Mouse (Mus musculus): ENCODE measurements at regions not wholly inside any gene's neighbourhood (a gene's known extent, or its start where the extent isn't known, plus 50 kb on each side); places are given as distances from the start of the nearest gene placed in this dataset.

DNA sequence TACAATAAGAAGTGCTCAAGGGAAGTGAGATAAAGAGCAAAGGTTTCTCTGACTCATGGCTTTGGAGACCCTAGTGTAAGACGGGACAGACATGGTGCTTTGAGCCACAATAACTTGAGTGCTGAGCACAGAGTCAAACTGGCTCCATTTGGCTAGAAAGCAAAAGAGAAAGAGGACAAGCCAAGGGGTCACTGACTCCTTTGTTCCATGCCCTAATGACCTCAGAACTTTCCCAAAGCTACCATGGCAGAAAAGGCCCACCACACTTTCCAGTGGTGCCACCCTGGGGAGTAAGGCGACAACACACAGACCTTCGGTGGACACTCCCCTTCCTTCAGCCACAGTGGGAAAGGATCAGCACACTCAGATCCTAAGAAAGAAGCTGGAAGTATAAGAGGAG is 186.8 kb downstream of the Gm10260 start:
- no peak overlapping the region for H3K27ac ChIP-seq (ENCODE audit: low read length)
- peaks cover 7% of the 10 kb centered on the region; the same call in 1 of the 2 replicates for H3K4me1 ChIP-seq (ENCODE audit: control insufficient read depth, insufficient read depth, low read length)
- H3K4me3 ChIP-seq (ENCODE audit: low read depth, low read length), result no peak overlapping the region
- 83% methylated on average over 3 of the region's 3 CpGs for WGBS
- no peaks in the 10 kb centered on the region for H3K36me3 ChIP-seq (ENCODE audit: control insufficient read depth, insufficient read depth, low read length)
- no peaks in the 10 kb centered on the region for H3K27me3 ChIP-seq (ENCODE audit: control insufficient read depth, insufficient read depth, low read length)
- no peaks in the 10 kb centered on the region for H3K9me3 ChIP-seq (ENCODE audit: control insufficient read depth, low read depth, low read length)
- H3K9ac ChIP-seq (replicated peaks; ENCODE audit: low read depth, low read length), result no peak overlapping the region
- ATAC-seq (ENCODE audit: insufficient number of reproducible peaks, insufficient read depth, low FRiP score, low read depth), result no peak
- H3K4me2 ChIP-seq (replicated peaks; ENCODE audit: low read depth, low read length), result no peak overlapping the region

DNA sequence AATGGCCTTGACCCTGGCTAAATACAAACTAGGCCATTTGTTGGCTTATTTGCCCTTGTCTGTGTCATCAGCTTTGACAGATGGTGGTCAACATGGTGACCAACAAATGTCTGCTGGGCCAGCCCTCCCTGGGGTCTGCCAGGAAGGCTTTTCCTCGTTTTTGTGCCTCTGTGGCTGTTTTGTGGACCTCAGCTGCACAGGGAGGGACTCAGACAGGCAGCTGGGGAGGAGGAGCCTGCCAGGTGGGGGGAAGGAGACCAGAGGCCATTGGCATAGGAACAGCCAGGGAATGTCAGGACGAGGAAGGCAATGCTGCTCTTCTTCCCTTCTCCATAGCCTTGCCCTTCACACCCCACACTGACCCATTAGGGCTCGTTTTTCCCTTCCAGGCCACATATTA is 188.1 kb downstream of the Gm10260 start:
- Histone ChIP-seq H3K4me2 (replicated peaks; ENCODE audit: low read depth, low read length) (no peak overlapping the region), H3K4me1 (ENCODE audit: control insufficient read depth, insufficient read depth, low read length) (peaks cover 6% of the 10 kb centered on the region; the same call in 1 of the 2 replicates)

DNA sequence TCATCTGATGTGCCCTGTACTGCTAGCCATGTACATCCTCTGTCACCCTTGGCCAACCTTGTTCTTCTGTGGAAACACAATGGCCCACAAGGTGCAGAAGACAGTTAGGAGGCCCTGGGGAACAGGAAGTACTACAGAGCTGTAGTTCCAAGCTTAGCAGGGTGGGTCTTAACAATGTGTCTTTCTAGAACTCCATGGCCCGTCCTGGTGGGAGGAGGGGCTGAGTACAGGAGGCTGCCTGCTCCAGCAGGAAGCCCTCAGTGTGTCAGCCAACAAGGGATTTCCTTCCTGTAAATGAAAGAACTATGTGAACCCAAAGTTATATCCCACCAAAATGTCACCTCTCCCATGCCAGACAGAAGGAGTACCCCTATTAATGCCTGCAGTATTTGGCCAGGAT is 190.4 kb downstream of the Gm10260 start:
- Histone ChIP-seq H3K27ac (ENCODE audit: low read length) (no peak overlapping the region), H3K4me3 (ENCODE audit: low read depth, low read length) (no peak overlapping the region), H3K27me3 (ENCODE audit: control insufficient read depth, insufficient read depth, low read length) (no peaks in the 10 kb centered on the region), H3K9ac (replicated peaks; ENCODE audit: low read depth, low read length) (no peak overlapping the region), H3K9me3 (ENCODE audit: control insufficient read depth, low read depth, low read length) (no peaks in the 10 kb centered on the region), H3K4me2 (replicated peaks; ENCODE audit: low read depth, low read length) (no peak overlapping the region), H3K4me1 (ENCODE audit: control insufficient read depth, insufficient read depth, low read length) (peaks cover 4% of the 10 kb centered on the region; the same call in 1 of the 2 replicates), H3K36me3 (ENCODE audit: control insufficient read depth, insufficient read depth, low read length) (no peaks in the 10 kb centered on the region)
- 28% methylated on average over 1 of the region's 1 CpGs for WGBS
- no peak for ATAC-seq (ENCODE audit: insufficient number of reproducible peaks, insufficient read depth, low FRiP score, low read depth)

More for the DNA sequence above, 188.1 kb downstream of the Gm10260 start:
- Histone ChIP-seq H3K4me3 (ENCODE audit: low read depth, low read length) (no peak overlapping the region), H3K9ac (replicated peaks; ENCODE audit: low read depth, low read length) (no peak overlapping the region), H3K27ac (ENCODE audit: low read length) (no peak overlapping the region), H3K36me3 (ENCODE audit: control insufficient read depth, insufficient read depth, low read length) (no peaks in the 10 kb centered on the region), H3K27me3 (ENCODE audit: control insufficient read depth, insufficient read depth, low read length) (no peaks in the 10 kb centered on the region), H3K9me3 (ENCODE audit: control insufficient read depth, low read depth, low read length) (no peaks in the 10 kb centered on the region)
- no peak for ATAC-seq (ENCODE audit: insufficient number of reproducible peaks, insufficient read depth, low FRiP score, low read depth)
- 65% methylated on average over 3 of the region's 3 CpGs for WGBS

- no peak overlapping the region for H3K9ac ChIP-seq (replicated peaks; ENCODE audit: low read depth, low read length)
- 84% methylated on average over 3 of the region's 3 CpGs for WGBS
Measured at GRCm38 (mm10) chr13:97567632-97568031, 192.8 kb downstream of the Gm10260 start.

DNA sequence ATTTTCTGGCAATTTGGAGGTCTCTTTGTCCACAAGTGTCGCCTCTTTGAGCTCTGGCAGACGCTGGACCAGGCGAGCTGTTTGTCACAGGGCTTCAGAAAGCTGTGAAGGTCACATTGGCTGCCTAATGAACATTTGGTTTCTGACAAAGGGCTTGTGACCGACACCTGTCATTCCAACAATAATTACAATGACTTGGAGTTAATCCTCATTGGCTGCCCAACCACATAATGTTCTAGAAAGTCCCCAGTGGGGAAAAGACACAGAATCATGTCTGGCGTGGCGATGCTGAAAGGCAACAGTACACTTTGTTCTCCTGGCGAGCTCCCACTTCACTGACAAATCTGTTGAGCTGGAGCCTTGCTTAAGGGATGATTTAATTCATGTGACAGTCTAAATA is 194.4 kb downstream of the Gm10260 start:
- H3K27me3 ChIP-seq (ENCODE audit: control insufficient read depth, insufficient read depth, low read length), result no peaks in the 10 kb centered on the region
- WGBS, result 55% methylated on average over 7 of the region's 7 CpGs
- no peak overlapping the region for H3K4me3 ChIP-seq (ENCODE audit: low read depth, low read length)
- ATAC-seq (ENCODE audit: insufficient number of reproducible peaks, insufficient read depth, low FRiP score, low read depth), result no peak
- no peaks in the 10 kb centered on the region for H3K9me3 ChIP-seq (ENCODE audit: control insufficient read depth, low read depth, low read length)
- H3K4me1 ChIP-seq (ENCODE audit: control insufficient read depth, insufficient read depth, low read length), result peaks cover 4% of the 10 kb centered on the region; the same call in 1 of the 2 replicates
- no peak overlapping the region for H3K9ac ChIP-seq (replicated peaks; ENCODE audit: low read depth, low read length)
- no peak overlapping the region for H3K4me2 ChIP-seq (replicated peaks; ENCODE audit: low read depth, low read length)
- H3K27ac ChIP-seq (ENCODE audit: low read length), result no peak overlapping the region
- no peaks in the 10 kb centered on the region for H3K36me3 ChIP-seq (ENCODE audit: control insufficient read depth, insufficient read depth, low read length)

More at GRCm38 (mm10) chr13:97567632-97568031, 192.8 kb downstream of the Gm10260 start:
- Histone ChIP-seq H3K4me2 (replicated peaks; ENCODE audit: low read depth, low read length) (no peak overlapping the region), H3K36me3 (ENCODE audit: control insufficient read depth, insufficient read depth, low read length) (no peaks in the 10 kb centered on the region), H3K4me3 (ENCODE audit: low read depth, low read length) (no peak overlapping the region), H3K27ac (ENCODE audit: low read length) (no peak overlapping the region), H3K9me3 (ENCODE audit: control insufficient read depth, low read depth, low read length) (no peaks in the 10 kb centered on the region), H3K27me3 (ENCODE audit: control insufficient read depth, insufficient read depth, low read length) (no peaks in the 10 kb centered on the region), H3K4me1 (ENCODE audit: control insufficient read depth, insufficient read depth, low read length) (peaks cover 4% of the 10 kb centered on the region; the same call in 1 of the 2 replicates)
- no peak for ATAC-seq (ENCODE audit: insufficient number of reproducible peaks, insufficient read depth, low FRiP score, low read depth)

DNA sequence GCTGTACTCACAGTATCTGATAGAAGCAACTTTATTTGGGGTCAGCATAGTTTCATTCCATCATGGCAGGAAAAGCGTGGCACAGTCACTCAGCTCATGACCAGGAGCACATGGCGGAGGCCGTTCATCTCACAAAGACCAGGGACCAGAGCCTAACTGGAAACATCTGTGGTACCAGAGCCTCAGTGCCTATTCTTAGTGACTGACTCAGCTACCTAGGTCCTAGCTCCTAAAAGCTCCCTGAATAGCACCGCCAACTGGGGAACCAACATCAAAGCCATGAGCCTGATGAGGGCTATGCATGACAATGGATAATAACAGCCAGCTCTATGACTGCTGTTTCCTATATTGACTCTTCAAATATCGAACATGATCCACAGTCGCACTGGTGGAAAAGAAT is 198.2 kb downstream of the Gm10260 start:
- H3K27me3 ChIP-seq (ENCODE audit: control insufficient read depth, insufficient read depth, low read length), result no peaks in the 10 kb centered on the region
- H3K4me2 ChIP-seq (replicated peaks; ENCODE audit: low read depth, low read length), result no peak overlapping the region
- no peak overlapping the region for H3K9ac ChIP-seq (replicated peaks; ENCODE audit: low read depth, low read length)
- no peak overlapping the region for H3K27ac ChIP-seq (ENCODE audit: low read length)
- H3K36me3 ChIP-seq (ENCODE audit: control insufficient read depth, insufficient read depth, low read length), result no peaks in the 10 kb centered on the region
- no peak for ATAC-seq (ENCODE audit: insufficient number of reproducible peaks, insufficient read depth, low FRiP score, low read depth)
- WGBS, result 82% methylated on average over 6 of the region's 6 CpGs
- no peaks in the 10 kb centered on the region for H3K4me1 ChIP-seq (ENCODE audit: control insufficient read depth, insufficient read depth, low read length)
- H3K9me3 ChIP-seq (ENCODE audit: control insufficient read depth, low read depth, low read length), result no peaks in the 10 kb centered on the region; the same call in 1 of the 2 replicates
- H3K4me3 ChIP-seq (ENCODE audit: low read depth, low read length), result no peak overlapping the region

DNA sequence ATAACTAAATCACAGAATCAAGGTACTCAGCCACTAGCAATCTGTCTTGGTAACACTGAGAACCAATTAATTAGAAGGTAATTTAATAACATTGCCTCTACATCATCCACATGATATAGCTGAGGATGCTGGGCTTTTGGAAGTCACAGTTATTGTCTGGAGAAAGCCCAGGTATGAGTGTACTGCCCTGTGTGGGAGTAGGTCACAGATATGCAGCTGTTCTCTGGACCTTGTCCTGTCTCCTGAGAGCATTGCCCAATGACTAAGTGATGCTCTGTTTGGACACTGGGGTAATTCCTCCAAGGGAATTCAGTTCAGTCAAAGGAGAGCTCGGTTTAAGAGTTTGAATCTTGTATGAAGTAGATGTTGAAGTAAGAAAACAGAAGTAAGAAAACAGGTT is 199.6 kb downstream of the Gm10260 start:
- H3K9me3 ChIP-seq (ENCODE audit: control insufficient read depth, low read depth, low read length), result no peaks in the 10 kb centered on the region; the same call in 1 of the 2 replicates
- no peak for ATAC-seq (ENCODE audit: insufficient number of reproducible peaks, insufficient read depth, low FRiP score, low read depth)
- no peak overlapping the region for H3K4me2 ChIP-seq (replicated peaks; ENCODE audit: low read depth, low read length)
- H3K27me3 ChIP-seq (ENCODE audit: control insufficient read depth, insufficient read depth, low read length), result no peaks in the 10 kb centered on the region
- no peak overlapping the region for H3K9ac ChIP-seq (replicated peaks; ENCODE audit: low read depth, low read length)
- WGBS, result 74% methylated on average over 1 of the region's 1 CpGs
- H3K27ac ChIP-seq (ENCODE audit: low read length), result no peak overlapping the region
- no peaks in the 10 kb centered on the region for H3K36me3 ChIP-seq (ENCODE audit: control insufficient read depth, insufficient read depth, low read length)
- H3K4me1 ChIP-seq (ENCODE audit: control insufficient read depth, insufficient read depth, low read length), result no peaks in the 10 kb centered on the region
- no peak overlapping the region for H3K4me3 ChIP-seq (ENCODE audit: low read depth, low read length)

GRCm38 (mm10) chr13:97559611-97560385 is 200.6 kb downstream of the Gm10260 start:
- Histone ChIP-seq H3K4me2 (replicated peaks; ENCODE audit: low read depth, low read length) (no peak overlapping the region), H3K36me3 (ENCODE audit: control insufficient read depth, insufficient read depth, low read length) (no peaks in the 10 kb centered on the region), H3K4me3 (ENCODE audit: low read depth, low read length) (no peak overlapping the region), H3K9me3 (ENCODE audit: control insufficient read depth, low read depth, low read length) (no peaks in the 10 kb centered on the region; the same call in 1 of the 2 replicates), H3K27ac (ENCODE audit: low read length) (no peak overlapping the region), H3K27me3 (ENCODE audit: control insufficient read depth, insufficient read depth, low read length) (no peaks in the 10 kb centered on the region), H3K4me1 (ENCODE audit: control insufficient read depth, insufficient read depth, low read length) (no peaks in the 10 kb centered on the region), H3K9ac (replicated peaks; ENCODE audit: low read depth, low read length) (no peak overlapping the region)
- 83% methylated on average over 15 of the region's 15 CpGs for WGBS
- ATAC-seq (ENCODE audit: insufficient number of reproducible peaks, insufficient read depth, low FRiP score, low read depth), result no peak
